Mouse (Mus musculus): ENCODE measurements around the gene Dusp7. TPM values are rescaled to one million over a fixed set of nuclear protein-coding genes. Genes with fewer than 3 reads are reported as not detected.

Dusp7 gene
- total RNA-seq (2014; fragmentation: Nextera tagmentation) (44.7 and 46.2 TPM in 2 replicates), total RNA-seq (2017) (13.0 and 14.0 TPM in 2 replicates)

DNA sequence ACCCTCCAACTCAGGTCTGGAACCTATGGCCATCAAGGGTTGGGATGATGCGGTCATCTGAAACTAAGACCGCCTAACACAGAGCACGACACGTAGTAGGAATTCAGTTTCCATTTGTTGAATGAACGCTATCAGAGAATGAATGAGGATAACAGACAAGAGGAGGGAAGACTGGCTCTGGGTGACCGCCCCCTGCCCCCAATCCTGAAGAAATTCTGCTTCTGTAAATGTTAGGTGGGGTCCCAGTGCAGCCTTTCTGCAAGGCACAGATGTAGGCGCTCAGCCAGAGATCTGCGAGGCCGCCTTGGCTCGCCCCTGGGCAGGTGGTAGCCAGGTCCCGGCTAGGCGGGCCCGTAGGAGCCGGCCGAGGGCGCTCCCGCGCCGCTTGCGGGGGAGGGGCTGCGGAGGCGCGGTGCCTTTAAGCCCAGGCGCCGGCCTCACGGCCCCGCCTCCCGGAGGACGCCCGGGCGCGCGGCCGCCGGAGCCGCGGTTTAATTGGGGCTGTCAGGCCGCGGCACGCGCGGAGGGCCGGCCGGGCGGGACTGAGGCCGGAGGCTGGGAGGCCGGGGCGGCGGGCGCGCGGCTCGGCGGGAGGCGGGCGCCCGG is at the start of gene Dusp7:
Gene Dusp7 (plus strand): TSS at position 521 of the 606 bp plus-strand sequence.
- peak; percentile 18 for ATAC-seq (replicated peaks; ENCODE audit: poor library complexity, severe bottlenecking)

GRCm38 (mm10) chr9:106319095-106319494 is 49.3 kb upstream of the Dusp7 start:
- ATAC-seq (replicated peaks; ENCODE audit: poor library complexity, severe bottlenecking) = 0 out of 2 replicates have a peak, but pooled peaks have one; percentile 25

- ATAC-seq (replicated peaks; ENCODE audit: poor library complexity, severe bottlenecking) = no peak
Measured at GRCm38 (mm10) chr9:106322497-106322896, 45.9 kb upstream of the Dusp7 start.

- no peak for ATAC-seq (replicated peaks; ENCODE audit: poor library complexity, severe bottlenecking)
Measured at GRCm38 (mm10) chr9:106326241-106326640, 42.2 kb upstream of the Dusp7 start.

DNA sequence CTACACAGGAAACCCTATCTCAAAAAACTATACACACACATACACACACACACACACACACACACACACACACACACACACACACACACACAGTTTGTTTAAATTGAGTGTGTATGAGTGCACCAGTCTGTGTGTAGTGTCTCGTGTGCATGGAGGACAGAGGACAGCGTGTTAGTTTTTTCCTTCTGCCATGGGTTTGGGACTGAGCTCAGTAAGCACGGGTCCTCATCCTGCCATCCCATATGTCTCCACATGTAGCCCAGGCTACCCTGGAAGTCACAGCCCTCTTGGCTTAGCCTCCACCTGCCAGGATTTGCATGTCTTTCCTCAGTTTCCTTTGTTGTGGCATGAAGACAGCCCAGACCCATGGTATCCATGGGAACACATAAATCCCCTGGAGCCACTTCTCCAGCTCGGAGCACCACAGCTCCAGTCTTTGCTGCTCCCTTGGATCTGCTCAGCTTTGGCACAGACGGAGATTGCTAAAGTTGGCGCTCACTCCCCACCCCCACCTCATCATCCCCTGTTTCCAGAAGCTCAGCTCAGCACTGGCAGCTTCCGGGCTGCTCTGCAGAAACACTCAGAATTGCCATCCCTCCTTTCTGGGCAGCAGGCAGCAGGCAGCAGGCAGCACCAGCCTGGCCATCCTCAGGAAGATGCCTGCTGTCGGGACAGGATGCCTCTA is 41.2 kb upstream of the Dusp7 start:
- no peak for ATAC-seq (replicated peaks; ENCODE audit: poor library complexity, severe bottlenecking)

DNA sequence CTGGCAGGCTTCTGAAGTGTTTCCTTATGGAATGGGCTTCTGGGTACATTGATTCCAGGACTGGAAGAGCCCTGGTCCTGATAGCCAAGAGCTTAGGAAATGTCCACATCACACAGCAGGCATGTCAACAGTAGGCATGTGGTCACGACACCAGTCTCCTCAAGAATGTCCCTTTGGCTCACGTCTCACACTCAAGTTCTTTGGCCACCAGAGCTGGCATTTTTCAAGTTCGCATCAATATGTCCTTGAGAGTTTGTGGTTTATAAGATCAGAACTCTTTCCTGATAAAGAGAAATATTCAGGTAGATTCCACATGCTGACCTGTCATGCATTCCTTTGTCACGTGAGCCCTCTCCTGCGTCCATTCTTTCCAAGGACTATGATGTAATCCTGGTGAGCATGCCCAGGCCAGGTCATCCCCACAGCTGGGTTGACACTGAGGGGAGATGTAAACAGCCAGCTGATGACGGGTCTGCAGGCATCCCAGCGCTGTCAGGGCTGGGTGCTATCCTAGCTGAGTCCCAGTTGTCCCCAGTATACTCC is 40.3 kb upstream of the Dusp7 start:
- no peak for ATAC-seq (replicated peaks; ENCODE audit: poor library complexity, severe bottlenecking)

GRCm38 (mm10) chr9:106328772-106329511 is 39.5 kb upstream of the Dusp7 start:
- no peak for ATAC-seq (replicated peaks; ENCODE audit: poor library complexity, severe bottlenecking)

DNA sequence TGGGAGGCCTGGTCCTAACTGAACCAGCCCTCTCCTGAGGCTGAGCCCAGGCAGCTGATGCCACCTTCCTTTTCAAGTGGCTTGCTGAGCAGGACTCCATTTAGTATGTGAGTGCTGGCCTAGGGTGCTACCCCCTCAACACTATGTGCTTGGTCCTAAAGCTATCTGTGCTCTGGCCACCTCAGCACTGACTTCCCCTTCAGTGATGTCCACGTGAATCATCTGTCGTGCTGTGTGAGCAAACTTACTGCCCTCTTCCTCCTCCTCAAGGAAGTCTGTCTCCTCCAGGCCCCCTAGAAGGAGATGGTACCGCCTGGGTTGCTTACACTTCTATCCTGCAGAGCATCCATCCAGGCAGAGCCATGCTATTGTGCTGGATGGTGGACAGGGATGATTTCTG is 35.7 kb upstream of the Dusp7 start:
- no peak for ATAC-seq (replicated peaks; ENCODE audit: poor library complexity, severe bottlenecking)

DNA sequence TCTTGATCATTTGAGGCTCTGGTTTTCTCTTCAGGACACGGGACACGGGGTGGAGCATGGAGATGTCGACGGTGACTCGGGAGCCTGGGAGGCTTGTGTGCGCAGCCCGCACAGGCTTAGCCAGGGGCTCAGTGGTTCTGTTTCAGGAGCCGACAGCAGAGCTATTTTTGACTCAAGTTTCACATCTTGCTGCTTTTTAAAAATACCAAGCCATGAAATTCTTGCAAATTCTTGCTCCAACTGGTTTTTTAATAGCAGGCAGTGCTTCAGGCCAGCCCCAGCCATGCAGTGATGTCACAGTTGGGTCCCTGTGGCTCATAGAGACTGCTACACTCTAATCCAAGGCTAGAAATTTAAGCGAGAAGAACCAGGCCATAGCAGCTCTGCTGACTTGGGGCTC is 30.8 kb upstream of the Dusp7 start:
- ATAC-seq (replicated peaks; ENCODE audit: poor library complexity, severe bottlenecking) = no peak

- no peak for ATAC-seq (replicated peaks; ENCODE audit: poor library complexity, severe bottlenecking)
Measured at GRCm38 (mm10) chr9:106338462-106339172, 29.8 kb upstream of the Dusp7 start.

DNA sequence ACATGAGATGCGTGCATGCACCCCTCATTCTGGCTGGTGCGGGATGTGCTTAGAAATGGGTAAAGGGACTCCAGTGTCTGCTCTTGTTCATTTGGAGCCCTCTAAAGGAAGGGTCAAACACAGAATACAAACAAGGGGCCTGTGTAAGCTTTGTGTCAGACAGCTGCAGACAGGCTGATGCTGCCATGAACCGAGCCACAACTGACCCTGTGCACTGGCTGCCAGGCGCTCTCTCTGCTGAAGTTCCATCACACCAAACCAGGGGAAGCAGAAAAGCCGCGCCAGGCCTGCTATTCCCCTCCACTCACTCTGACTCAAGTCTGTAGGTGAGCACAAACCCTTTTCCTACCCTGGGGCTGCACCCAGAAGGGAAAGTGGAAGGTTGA is 29.3 kb upstream of the Dusp7 start:
- no peak for ATAC-seq (replicated peaks; ENCODE audit: poor library complexity, severe bottlenecking)

DNA sequence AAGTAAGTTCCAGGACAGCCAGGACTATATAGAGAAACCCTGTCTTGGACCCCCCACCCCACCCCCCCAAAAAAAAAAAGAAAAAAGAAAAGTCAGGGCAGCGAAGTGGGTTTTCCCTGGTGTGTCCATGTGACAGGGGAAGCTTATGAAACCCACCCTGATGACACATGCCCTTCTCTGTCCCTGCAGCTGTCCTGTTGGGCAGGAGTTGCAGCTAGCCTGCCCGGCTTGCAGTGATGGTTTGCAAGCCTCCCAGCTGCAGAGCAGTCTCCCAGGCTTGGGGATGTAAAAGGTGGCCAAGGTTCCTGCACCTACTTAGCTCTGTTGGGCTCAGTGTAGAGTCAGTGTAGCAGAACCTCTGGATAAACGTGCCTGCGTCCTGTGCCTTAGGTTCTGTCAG is 28.7 kb upstream of the Dusp7 start:
- no peak for ATAC-seq (replicated peaks; ENCODE audit: poor library complexity, severe bottlenecking)

- ATAC-seq (replicated peaks; ENCODE audit: poor library complexity, severe bottlenecking) = no peak
Measured at GRCm38 (mm10) chr9:106340501-106341312, 27.7 kb upstream of the Dusp7 start.

GRCm38 (mm10) chr9:106341313-106341686 is 27.1 kb upstream of the Dusp7 start:
- ATAC-seq (replicated peaks; ENCODE audit: poor library complexity, severe bottlenecking) = no peak

DNA sequence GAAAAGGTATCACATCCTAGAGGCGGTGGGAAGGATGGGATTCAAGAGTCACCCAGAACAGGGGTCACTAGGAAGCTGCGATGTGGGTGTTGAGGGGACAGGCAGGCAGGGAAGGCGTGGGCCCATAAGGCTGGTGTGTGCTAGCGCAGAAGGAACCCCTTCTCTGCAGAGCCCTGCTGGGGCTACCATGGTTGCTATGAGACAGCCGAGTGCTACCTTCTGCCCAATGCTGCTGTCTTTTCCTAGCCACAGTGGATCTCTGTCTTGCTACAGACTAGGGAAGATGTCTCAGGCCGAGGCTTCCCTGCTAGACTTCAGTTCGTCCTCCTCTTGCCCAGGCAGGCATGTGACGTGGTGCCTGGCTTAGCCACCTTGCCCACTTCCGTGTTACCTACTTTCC is 25.9 kb upstream of the Dusp7 start:
- no peak for ATAC-seq (replicated peaks; ENCODE audit: poor library complexity, severe bottlenecking)

DNA sequence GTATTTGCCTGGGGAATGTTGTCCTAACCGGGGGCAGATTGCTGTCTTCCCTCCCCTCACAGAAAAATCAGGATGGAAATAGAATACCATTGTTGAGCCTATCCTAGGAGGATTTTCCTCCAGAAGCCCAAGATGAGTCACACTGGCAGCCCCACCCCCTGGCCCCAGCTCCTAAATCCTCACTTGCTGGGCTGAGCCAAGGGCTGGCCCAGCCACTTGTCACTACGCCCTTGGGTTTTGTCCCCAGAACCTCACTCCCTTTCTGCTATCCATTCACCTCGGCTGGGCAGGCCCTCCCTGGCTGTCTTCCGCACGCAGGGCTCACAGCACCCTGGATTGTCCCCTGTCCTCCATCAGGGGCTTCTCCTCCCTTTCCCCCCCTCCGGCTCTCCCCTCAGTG is 23.3 kb upstream of the Dusp7 start:
- no peak for ATAC-seq (replicated peaks; ENCODE audit: poor library complexity, severe bottlenecking)

- no peak for ATAC-seq (replicated peaks; ENCODE audit: poor library complexity, severe bottlenecking)
Measured at GRCm38 (mm10) chr9:106345630-106346029, 22.8 kb upstream of the Dusp7 start.

- no peak for ATAC-seq (replicated peaks; ENCODE audit: poor library complexity, severe bottlenecking)
Measured at GRCm38 (mm10) chr9:106348281-106348680, 20.2 kb upstream of the Dusp7 start.

DNA sequence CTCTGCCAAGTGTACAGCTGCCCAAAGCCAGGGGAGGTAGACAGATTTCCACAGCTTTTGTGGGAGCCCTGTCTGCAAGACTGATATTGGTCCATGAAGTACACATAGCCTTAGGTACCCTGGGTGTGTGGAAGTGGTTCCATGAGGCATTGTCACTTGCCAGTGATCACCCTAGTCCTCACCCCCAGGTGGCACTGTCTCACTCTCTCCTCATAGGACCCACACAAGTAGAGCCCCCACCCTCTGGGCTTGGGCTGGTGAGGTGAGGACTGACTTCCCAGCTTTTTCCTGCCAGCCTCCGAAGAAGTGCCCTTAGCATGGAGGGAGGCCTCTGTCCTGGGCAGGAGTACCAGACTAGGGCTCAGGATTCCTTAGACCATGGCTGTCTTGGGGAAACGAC is 19.4 kb upstream of the Dusp7 start:
- ATAC-seq (replicated peaks; ENCODE audit: poor library complexity, severe bottlenecking) = peak; percentile 66

- 0 out of 2 replicates have a peak, but pooled peaks have one; percentile 23 for ATAC-seq (replicated peaks; ENCODE audit: poor library complexity, severe bottlenecking)
Measured at GRCm38 (mm10) chr9:106351178-106351577, 17.3 kb upstream of the Dusp7 start.

Measured in granulocyte monocyte progenitor cell, adult 5-6 weeks (primary cell).